Mouse (Mus musculus) bone marrow, adult 2 months (tissue): Measurements from ENCODE around the gene 2610507B11Rik.
A peak's percentile ranks its signal among the peaks of the same experiment; 100 is the strongest.

Experiments
- CTCF ChIP-seq: fragments of 200-500 bp; IDR thresholded peaks from 2 replicates; pipeline ENCODE4 v1.5.1; 2011; ENCODE audit warnings: low read length, control low read depth; ENCODE audit not compliant: control insufficient read depth, insufficient read depth
- POLR2A ChIP-seq: fragments of 200-500 bp; IDR thresholded peaks from 2 replicates; pipeline ENCODE4 v1.6.1; 2011; ENCODE audit warnings: low read depth, mild to moderate bottlenecking, control low read depth, low read length, borderline replicate concordance; ENCODE audit not compliant: control insufficient read depth

- peak; percentile 78; the same call in 1 of the 2 replicates for TF ChIP-seq POLR2A
- TF ChIP-seq CTCF, result no peak
These were observed at the start of gene 2610507B11Rik for GRCm38 (mm10) chr11:78261380-78262352.
